Mouse (Mus musculus): ENCODE data around the gene Gpr68.

- TF ChIP-seq CTCF (conservative IDR thresholded peaks at IDR 0.05; ENCODE audit: low read length): no peak
- TF ChIP-seq POU5F1 (IDR thresholded peaks at IDR 0.05; ENCODE audit: borderline replicate concordance, low read length): no peak
- TF ChIP-seq NANOG (IDR thresholded peaks at IDR 0.05; ENCODE audit: borderline replicate concordance, low read length): no peak
Observed at GRCm38 (mm10) chr12:100941361-100941760, 33.4 kb upstream of the Gpr68 start.

Data from E14TG2a.4 (cell line).